Mouse (Mus musculus): ENCODE measurements around the gene Hmgn3.

- TF ChIP-seq CTCF (IDR thresholded peaks at IDR 0.05; ENCODE audit: low read depth) (no peak), EP300 (optimal IDR thresholded peaks at IDR 0.05) (no peak)
These were observed 66.8 kb downstream of the Hmgn3 start for GRCm38 (mm10) chr9:83079724-83080123.
